Comparison of ENCODE assay signal across 22 mouse cellular contexts in the genomic region with DNA sequence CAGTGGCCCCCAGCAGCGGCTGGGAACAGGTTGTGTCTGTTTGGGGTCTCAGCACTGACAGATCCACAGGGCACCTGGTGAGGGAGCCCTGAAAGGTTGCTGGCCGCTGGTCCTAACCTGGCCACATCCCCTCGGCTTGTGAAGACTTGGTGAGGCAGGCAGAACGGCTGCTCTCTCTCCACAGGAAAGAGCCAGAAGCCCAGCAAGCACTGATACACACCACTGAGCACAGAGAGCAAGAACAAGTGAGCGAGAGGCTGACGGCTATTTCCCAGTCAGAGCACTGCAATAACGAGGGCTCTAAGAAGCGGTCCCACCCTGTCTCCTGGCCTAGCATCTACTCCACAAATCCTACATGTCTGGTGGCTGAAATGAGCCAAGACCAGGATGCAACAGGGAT.
"Had no signal": no experiment of that assay in that cellular context is flagged by ENCODE, and none has a peak within 500 bp of the region (broad histone marks: within the 10 kb centered on the region; RNA-seq: fewer than 3 reads in every experiment).

No protein-coding gene starts in this region.

- H3K9ac ChIP-seq: forebrain, postnatal 0 days; heart, embryonic 12.5 days; hindbrain, embryonic 13.5 days; hindbrain, embryonic 15.5 days; limb, embryonic 13.5 days; limb, embryonic 15.5 days; liver, embryonic 12.5 days; liver, embryonic 14.5 days had no signal

- H3K9me3 ChIP-seq: heart, embryonic 10.5 days; hindbrain, embryonic 13.5 days; hindbrain, embryonic 15.5 days; limb, embryonic 13.5 days; limb, embryonic 15.5 days; liver, embryonic 12.5 days had no signal

- H3K27me3 ChIP-seq: heart, embryonic 12.5 days; hindbrain, embryonic 13.5 days; hindbrain, embryonic 15.5 days; limb, embryonic 13.5 days; limb, embryonic 15.5 days; liver, embryonic 12.5 days had no signal

- H3K4me3 ChIP-seq: heart, embryonic 10.5 days; heart, embryonic 12.5 days; hindbrain, embryonic 13.5 days; hindbrain, embryonic 15.5 days; limb, embryonic 13.5 days; limb, embryonic 15.5 days; liver, embryonic 12.5 days had no signal

- DNase-seq: forebrain, postnatal 0 days; gastrocnemius, postnatal 14 days; gastrocnemius, postnatal 36 days; heart, adult 18-20 months; heart, postnatal 10 days; heart, postnatal 36 days; kidney, adult 18-20 months; kidney, adult 9 months; kidney, postnatal 14 days; layer of hippocampus, postnatal 36 days; left cerebral cortex, postnatal 4 days; lung, adult 18-20 months had no signal

- H3K27ac ChIP-seq: heart, embryonic 10.5 days; hindbrain, embryonic 13.5 days; hindbrain, embryonic 15.5 days; hindbrain, postnatal 0 days; limb, embryonic 13.5 days; limb, embryonic 15.5 days; liver, embryonic 12.5 days; liver, embryonic 14.5 days had no signal

- H3K4me2 ChIP-seq: heart, embryonic 12.5 days; hindbrain, embryonic 13.5 days; hindbrain, embryonic 15.5 days; limb, embryonic 13.5 days; limb, embryonic 15.5 days; liver, embryonic 12.5 days had no signal

- ATAC-seq: forebrain, postnatal 0 days; hindbrain, postnatal 0 days; intestine, embryonic 16.5 days; liver, embryonic 12.5 days had no signal

- H3K4me1 ChIP-seq: hindbrain, embryonic 15.5 days had no signal
